Mouse (Mus musculus) liver, adult 2 months (tissue): Measurements from ENCODE around the gene Rbms1. TPM values are rescaled to one million over a fixed set of nuclear protein-coding genes. Genes with fewer than 3 reads are reported as not detected.
A peak's percentile ranks its signal among the peaks of the same experiment; 100 is the strongest.

Source experiments
- DNase-seq: peaks from one replicate; pipeline ENCODE4 v3.0.0-alpha.2; 2011; ENCODE audit warnings: low read depth, low spot score; ENCODE audit errors: extremely low read depth
- H3K27ac ChIP-seq: fragments of 200-500 bp; replicated peaks from 2 replicates; pipeline ENCODE4 v1.5.1; 2012; ENCODE audit warnings: low read depth, mild to moderate bottlenecking, control low read depth, inconsistent platforms, low read length; ENCODE audit not compliant: insufficient read depth
- H3K27me3 ChIP-seq: fragments of 200-500 bp; 2 replicates; pipeline ENCODE4 v1.6.1; 2012; ENCODE audit warnings: mild to moderate bottlenecking, moderate library complexity, low read length, inconsistent platforms; ENCODE audit not compliant: control insufficient read depth, insufficient read depth
- H3K36me3 ChIP-seq: fragments of 200-500 bp; 2 replicates; pipeline ENCODE4 v1.6.1; 2012; ENCODE audit warnings: low read length, inconsistent platforms; ENCODE audit not compliant: control insufficient read depth, insufficient read depth
- H3K4me1 ChIP-seq: fragments of 200-500 bp; 2 replicates; pipeline ENCODE4 v1.6.1; 2011; ENCODE audit warnings: low read length; ENCODE audit not compliant: control insufficient read depth, insufficient read depth
- H3K4me3 ChIP-seq: fragments of 200-500 bp; 2 replicates; pipeline ENCODE4 v1.5.1; 2011; ENCODE audit warnings: low read depth, mild to moderate bottlenecking, control low read depth, low read length, moderate library complexity; ENCODE audit not compliant: insufficient read depth
- H3K79me2 ChIP-seq: fragments of 200-500 bp; 2 replicates; pipeline ENCODE4 v1.6.1; 2012; ENCODE audit warnings: inconsistent platforms, mild to moderate bottlenecking, low read length, moderate library complexity; ENCODE audit not compliant: control insufficient read depth, insufficient read depth
- H3K9ac ChIP-seq: fragments of 200-500 bp; 2 replicates; pipeline ENCODE4 v1.6.1; 2012; ENCODE audit warnings: low read depth, mild to moderate bottlenecking, control low read depth, inconsistent platforms, low read length
- CTCF ChIP-seq: fragments of 200-500 bp; IDR thresholded peaks from 2 replicates; pipeline ENCODE4 v1.5.1; 2011; ENCODE audit warnings: low read depth, low read length, control low read depth
- POLR2A ChIP-seq: fragments of 200-500 bp; IDR thresholded peaks from 2 replicates; pipeline ENCODE4 v1.6.1; 2011; ENCODE audit warnings: low read length, control low read depth; ENCODE audit not compliant: insufficient read depth; ENCODE audit errors: extremely low read depth
- WGBS: fragments of 180-500 bp; shearing (Covaris S2); methylation state at CpG from one replicate; pipeline ENCODE4 v1.1.7; 2018; 5-methylcytosine and 5-hydroxymethylcytosine counted together
- polyA plus RNA-seq: library from polyadenylated mRNA; depleted of rRNA; stranded (reverse); fragments of >200 nt; gene quantifications from 2 replicates; pipeline ENCODE4 v1.2.3, GENCODE M21; 2012
- total RNA-seq: library from RNA; depleted of rRNA; stranded (reverse); fragments of >200 nt; gene quantifications from 2 replicates; pipeline ENCODE4 v1.2.3, GENCODE M21; 2014

The Rbms1 gene
- total and polyA plus RNA-seq, 2 experiments = 25.8 to 54.6 TPM

GRCm38 (mm10) chr2:60792506-60792905 is 170.5 kb downstream of the Rbms1 start:
- Histone ChIP-seq H3K4me3 (no peak overlapping the region), H3K4me1 (peaks cover 5% of the 10 kb centered on the region; the same call in 1 of the 2 replicates), H3K27me3 (no peaks in the 10 kb centered on the region), H3K9ac (no peak overlapping the region), H3K36me3 (peaks cover 17% of the 10 kb centered on the region), H3K79me2 (peaks cover 8% of the 10 kb centered on the region; the same call in 1 of the 2 replicates), H3K27ac (no peak overlapping the region)
- no peak for DNase-seq
- TF ChIP-seq POLR2A = no peak
- TF ChIP-seq CTCF = no peak
- 87% methylated on average over 4 of the region's 4 CpGs for WGBS

GRCm38 (mm10) chr2:60789126-60789525 is 173.9 kb downstream of the Rbms1 start:
- no peak overlapping the region for H3K9ac ChIP-seq
- no peaks in the 10 kb centered on the region for H3K27me3 ChIP-seq
- no peak for DNase-seq
- no peak overlapping the region for H3K4me3 ChIP-seq
- 95% methylated on average over 3 of the region's 3 CpGs for WGBS
- TF ChIP-seq CTCF = no peak
- TF ChIP-seq POLR2A = no peak
- peaks cover 10% of the 10 kb centered on the region for H3K36me3 ChIP-seq
- H3K27ac ChIP-seq = no peak overlapping the region
- H3K79me2 ChIP-seq = peaks cover 5% of the 10 kb centered on the region; the same call in 1 of the 2 replicates
- H3K4me1 ChIP-seq = no peaks in the 10 kb centered on the region

GRCm38 (mm10) chr2:60788173-60788908 is 174.7 kb downstream of the Rbms1 start:
- peaks cover 10% of the 10 kb centered on the region for H3K36me3 ChIP-seq
- no peak overlapping the region for H3K27ac ChIP-seq
- H3K4me3 ChIP-seq = no peak overlapping the region
- H3K79me2 ChIP-seq = peaks cover 3% of the 10 kb centered on the region; the same call in 1 of the 2 replicates
- 93% methylated on average over 6 of the region's 6 CpGs for WGBS
- DNase-seq = no peak
- TF ChIP-seq POLR2A = no peak
- no peak for TF ChIP-seq CTCF
- no peak overlapping the region for H3K9ac ChIP-seq
- no peaks in the 10 kb centered on the region for H3K4me1 ChIP-seq
- no peaks in the 10 kb centered on the region for H3K27me3 ChIP-seq

- Histone ChIP-seq H3K4me1 (no peaks in the 10 kb centered on the region), H3K4me3 (no peak overlapping the region), H3K36me3 (peaks cover 12% of the 10 kb centered on the region), H3K27ac (no peak overlapping the region), H3K9ac (no peak overlapping the region), H3K79me2 (peaks cover 3% of the 10 kb centered on the region; the same call in 1 of the 2 replicates), H3K27me3 (no peaks in the 10 kb centered on the region)
- TF ChIP-seq POLR2A (no peak), CTCF (0 out of 2 replicates have a peak, but pooled peaks have one; percentile 13)
- 92% methylated on average over 5 of the region's 5 CpGs for WGBS
- DNase-seq = no peak
Measured at GRCm38 (mm10) chr2:60787088-60787487, 175.9 kb downstream of the Rbms1 start.

- peaks cover 12% of the 10 kb centered on the region for H3K36me3 ChIP-seq
Measured at GRCm38 (mm10) chr2:60786289-60786688, 176.7 kb downstream of the Rbms1 start.

GRCm38 (mm10) chr2:60774501-60774900 is 188.5 kb downstream of the Rbms1 start:
- WGBS = 60% methylated on average over 3 of the region's 3 CpGs
- TF ChIP-seq CTCF = no peak
- TF ChIP-seq POLR2A = no peak
- Histone ChIP-seq H3K27ac (no peak overlapping the region), H3K4me3 (no peak overlapping the region), H3K9ac (no peak overlapping the region), H3K4me1 (no peaks in the 10 kb centered on the region), H3K36me3 (peaks cover 24% of the 10 kb centered on the region), H3K27me3 (no peaks in the 10 kb centered on the region), H3K79me2 (0 out of 2 replicates have a peak, but pooled peaks cover 3% of the 10 kb centered on the region)
- DNase-seq = no peak

More at GRCm38 (mm10) chr2:60786289-60786688, 176.7 kb downstream of the Rbms1 start:
- Histone ChIP-seq H3K9ac (no peak overlapping the region), H3K4me3 (no peak overlapping the region), H3K27me3 (no peaks in the 10 kb centered on the region), H3K27ac (no peak overlapping the region), H3K79me2 (peaks cover 3% of the 10 kb centered on the region; the same call in 1 of the 2 replicates), H3K4me1 (no peaks in the 10 kb centered on the region)
- WGBS = 94% methylated on average over 10 of the region's 10 CpGs
- DNase-seq = no peak
- TF ChIP-seq POLR2A (no peak), CTCF (no peak)
